Mouse (Mus musculus) liver, embryonic 14.5 days (tissue): ENCODE results near the gene Add3.

ENCODE experiments used
- CTCF ChIP-seq: IDR thresholded peaks from 2 replicates; pipeline ENCODE4 v1.5.1; 2016; ENCODE audit warnings: antibody characterized with exemption, low read depth, control low read depth
- EP300 ChIP-seq: IDR thresholded peaks from 2 replicates; pipeline ENCODE4 v1.6.1; 2016; ENCODE audit warnings: antibody characterized with exemption, low read depth

GRCm38 (mm10) chr19:53126546-53126945 lies 13.7 kb upstream of the Add3 start:
- TF ChIP-seq EP300: no peak
- TF ChIP-seq CTCF: no peak
